Mouse (Mus musculus): ENCODE measurements around the gene Ccser1.

DNA sequence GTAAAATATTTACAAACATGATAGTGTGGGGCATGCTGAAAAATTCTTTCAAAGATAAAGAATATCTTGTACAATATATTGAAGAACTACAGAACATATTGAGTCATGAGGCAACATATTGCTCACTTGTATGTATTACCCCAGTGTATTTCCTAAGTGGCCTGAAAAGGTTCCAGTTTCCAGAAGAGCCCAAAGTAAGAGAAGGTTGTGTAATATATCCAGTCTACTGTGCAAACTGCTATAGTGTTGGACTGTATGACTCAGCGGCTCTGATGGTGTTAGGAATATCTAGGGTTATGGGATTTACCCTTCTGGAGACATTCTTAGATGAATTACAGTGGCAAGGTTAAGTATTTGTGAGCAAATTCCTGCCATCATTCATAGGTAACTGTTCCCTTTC is 13.2 kb upstream of the Ccser1 start:
- TF ChIP-seq CTCF (IDR thresholded peaks at IDR 0.05; ENCODE audit: low read depth, low read length) (no peak), POLR2A (IDR thresholded peaks at IDR 0.05; ENCODE audit: extremely low read depth, insufficient read depth, low read length) (no peak)
